Mouse (Mus musculus) ovary, adult 2 months (tissue): ENCODE measurements around the gene Zfp51. TPM values are rescaled to one million over a fixed set of nuclear protein-coding genes. Genes with fewer than 3 reads are reported as not detected.

Experiments used
- polyA plus RNA-seq: library from polyadenylated mRNA; depleted of rRNA; stranded (reverse); fragments of >200 nt; gene quantifications from 2 replicates; pipeline ENCODE4 v1.2.3, GENCODE M21; 2012; rRNA removed

Gene Zfp51
- polyA plus RNA-seq = 0.33 and 0.44 TPM in 2 replicates

GRCm38 (mm10) chr17:21450138-21450704 is at the start of gene Zfp51:
Gene Zfp51 (plus strand): TSS chr17:21450374.

GRCm38 (mm10) chr17:21422664-21423599 is 27.2 kb upstream of the Zfp51 start, which contains the start of gene Zfp54:
Gene Zfp54 (plus strand): TSS chr17:21423227.

GRCm38 (mm10) chr17:21488760-21489499 is 38.8 kb downstream of the Zfp51 start, which contains the start of gene Zfp53:
Gene Zfp53 (plus strand): TSS chr17:21488998.

Other genes with a start within 250 kb of the Zfp51 start
- gene Vmn1r234, start 224.3 kb upstream of the Zfp51 start, polyA plus RNA-seq = not detected in 2 replicates
- gene Vmn1r235, start 194.0 kb upstream of the Zfp51 start, polyA plus RNA-seq = not detected in 2 replicates
- not detected in 2 replicates for gene Vmn1r236, start 167.4 kb upstream of the Zfp51 start, polyA plus RNA-seq
- not detected in 2 replicates for gene Vmn1r237, start 138.5 kb upstream of the Zfp51 start, polyA plus RNA-seq
- gene Zfp677, start 66.6 kb upstream of the Zfp51 start, polyA plus RNA-seq = 0.08 and 0.20 TPM in 2 replicates
- gene Zfp54, start 27.1 kb upstream of the Zfp51 start, polyA plus RNA-seq = 0.67 and 0.75 TPM in 2 replicates
- 2.2 and 2.9 TPM in 2 replicates for gene Zfp53, start 38.6 kb downstream of the Zfp51 start, polyA plus RNA-seq
- 0.83 and 0.88 TPM in 2 replicates for gene Zfp52, start 85.2 kb downstream of the Zfp51 start, polyA plus RNA-seq
- 0.79 and 0.86 TPM in 2 replicates for gene Zfp948, start 116.6 kb downstream of the Zfp51 start, polyA plus RNA-seq
- 0.43 and 0.68 TPM in 2 replicates for gene Zfp983, start 200.2 kb downstream of the Zfp51 start, polyA plus RNA-seq
- not detected in 2 replicates for gene Gm10226, start 241.5 kb downstream of the Zfp51 start, polyA plus RNA-seq